Mouse (Mus musculus): ENCODE data around the gene 1700017B05Rik.

GRCm38 (mm10) chr9:57214500-57214899, 47.9 kb downstream of the 1700017B05Rik start:
- no peak for TF ChIP-seq HCFC1 (IDR thresholded peaks at IDR 0.05; ENCODE audit: borderline replicate concordance, insufficient read depth, low read length)
- TF ChIP-seq CHD2 (IDR thresholded peaks at IDR 0.05; ENCODE audit: low read depth, low read length): no peak
- TF ChIP-seq ZC3H11A (IDR thresholded peaks at IDR 0.05; ENCODE audit: borderline replicate concordance, low read depth, low read length): no peak
- no peak for TF ChIP-seq ZNF384 (IDR thresholded peaks at IDR 0.05; ENCODE audit: low read depth, low read length)
